Mouse (Mus musculus): ENCODE measurements around the gene Smoc2. TPM values are rescaled to one million over a fixed set of nuclear protein-coding genes. Genes with fewer than 3 reads are reported as not detected.

The Smoc2 gene
- total and polyA plus RNA-seq, 3 experiments, result 0.34 TPM; not detected in 2

DNA sequence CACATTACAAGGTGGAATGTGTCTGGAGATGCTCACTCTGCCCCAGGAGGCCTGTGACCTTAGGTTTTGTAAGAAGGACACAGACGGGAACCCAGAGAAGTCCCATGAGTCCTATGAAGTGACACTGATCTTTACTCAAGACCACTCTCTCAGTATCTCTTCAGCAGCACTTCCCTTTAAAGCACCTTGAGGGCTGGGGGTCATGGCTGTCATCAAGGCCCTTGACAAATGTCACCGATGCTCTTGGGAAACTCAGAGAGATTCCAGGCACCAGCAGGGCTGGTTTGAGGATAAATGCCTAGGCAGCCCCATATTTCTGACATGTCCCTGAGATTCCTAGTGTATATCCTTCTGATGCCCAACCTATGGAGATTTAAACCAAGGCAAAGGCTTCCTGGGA lies 113.1 kb downstream of the Smoc2 start:
- no peak overlapping the region for H3K27ac ChIP-seq (ENCODE audit: insufficient read depth, low read depth)

DNA sequence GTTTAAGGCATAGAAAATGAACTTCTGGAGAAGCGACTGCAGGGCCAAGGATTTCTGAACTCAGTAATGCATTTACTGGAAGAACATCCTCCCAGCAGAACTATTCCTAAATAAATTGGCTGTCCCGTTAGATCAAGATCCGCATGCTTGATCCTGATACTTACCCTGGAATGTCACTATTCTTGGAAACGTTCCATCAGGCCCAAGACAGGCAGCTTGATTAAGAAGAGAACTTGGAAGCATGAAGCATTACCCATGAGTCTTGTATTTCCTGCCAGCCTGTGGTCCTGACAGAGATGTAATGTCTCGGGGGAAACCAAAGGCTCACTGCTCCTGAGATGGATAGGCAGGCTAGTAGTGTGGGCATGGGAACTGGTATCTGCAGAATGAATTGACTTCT lies 115.6 kb downstream of the Smoc2 start:
- in situ Hi-C loops (cut with MboI; ENCODE audit: low pct_ligation_motif_present, low pct_unique_long_range_greater_than_20kb, low sequenced_read_pairs), result no loop called here
- H3K4me1 ChIP-seq (ENCODE audit: control insufficient read depth in 1 of 2, insufficient read depth in 2 of 2), result peaks cover 0 to 8% of the 10 kb centered on the region in 2 experiments; a peak in 2 of 4 replicates

More for the DNA sequence above, 113.1 kb downstream of the Smoc2 start:
- in situ Hi-C loops (cut with MboI; ENCODE audit: low pct_ligation_motif_present, low pct_unique_long_range_greater_than_20kb, low sequenced_read_pairs), result no loop called here
- DNase-seq (ENCODE audit: extremely low read depth), result no peak
- dilution Hi-C loops (cut with MboI; ENCODE audit: extremely low pct_ligation_motif_present, extremely low pct_unique_long_range_greater_than_20kb, low sequenced_read_pairs), result no loop called here
- H3K79me2 ChIP-seq (replicated peaks; ENCODE audit: control insufficient read depth, extremely low read depth, insufficient read depth, poor library complexity, severe bottlenecking), result no peaks in the 10 kb centered on the region
- H3K4me1 ChIP-seq (ENCODE audit: control insufficient read depth in 1 of 2, insufficient read depth in 2 of 2), result peaks cover 0 to 8% of the 10 kb centered on the region in 2 experiments; a peak in 2 of 4 replicates
- no peak overlapping the region for H3K4me3 ChIP-seq (replicated peaks in 1 of 3; ENCODE audit: low read depth in 2 of 3, low read length in 2 of 3, poor library complexity in 1 of 3)
- H3K9me3 ChIP-seq (replicated peaks; ENCODE audit: low read length), result no peaks in the 10 kb centered on the region
- H3K27me3 ChIP-seq (replicated peaks), result peaks cover 10% of the 10 kb centered on the region
- no peaks in the 10 kb centered on the region for H3K36me3 ChIP-seq (replicated peaks in 1 of 2; ENCODE audit: control insufficient read depth in 1 of 2, insufficient read depth in 1 of 2, low read length in 1 of 2)
- no peak overlapping the region for H3K9ac ChIP-seq (ENCODE audit: insufficient read depth, low read depth)
- H3K4me2 ChIP-seq (ENCODE audit: insufficient read depth, low read depth, poor library complexity, severe bottlenecking), result no peak overlapping the region
- TF ChIP-seq ZC3H11A (IDR thresholded peaks at IDR 0.05; ENCODE audit: low read depth, low read length) (no peak), CHD1 (IDR thresholded peaks at IDR 0.05; ENCODE audit: low read depth, low read length) (no peak), GABPA (IDR thresholded peaks at IDR 0.05; ENCODE audit: insufficient replicate concordance, low read depth, low read length) (no peak), ZMIZ1 (IDR thresholded peaks at IDR 0.05; ENCODE audit: low read depth, low read length) (no peak), UBTF (IDR thresholded peaks at IDR 0.05; ENCODE audit: low read depth, low read length) (no peak), CHD2 (IDR thresholded peaks at IDR 0.05; ENCODE audit: low read length) (no peak), MEF2A (IDR thresholded peaks at IDR 0.05; ENCODE audit: borderline replicate concordance, low read depth, low read length) (no peak), MAZ (IDR thresholded peaks at IDR 0.05; ENCODE audit: low read depth, low read length) (no peak), RAD21 (IDR thresholded peaks at IDR 0.05; ENCODE audit: low read depth, low read length) (no peak), RCOR1 (conservative IDR thresholded peaks at IDR 0.05; ENCODE audit: low read depth, low read length) (no peak), POLR2AphosphoS2 (IDR thresholded peaks at IDR 0.05; ENCODE audit: low read depth, low read length) (no peak), BHLHE40 (IDR thresholded peaks at IDR 0.05; ENCODE audit: low read depth, low read length) (no peak), MAX (IDR thresholded peaks at IDR 0.05; ENCODE audit: low read length) (no peak), CTCF (conservative IDR thresholded peaks at IDR 0.05 in 1 of 2, IDR thresholded peaks at IDR 0.05 in 1 of 2; ENCODE audit: low read depth in 2 of 2, low read length in 2 of 2) (no peak), TCF12 (IDR thresholded peaks at IDR 0.05; ENCODE audit: low read depth, low read length) (no peak), IRF4 (IDR thresholded peaks at IDR 0.05; ENCODE audit: low read depth, low read length) (no peak), NRF1 (IDR thresholded peaks at IDR 0.05; ENCODE audit: low read depth, low read length) (no peak), SIN3A (IDR thresholded peaks at IDR 0.05; ENCODE audit: low read length) (no peak), KAT2A (IDR thresholded peaks at IDR 0.05; ENCODE audit: insufficient replicate concordance, low read length) (no peak)

More for the DNA sequence above, 115.6 kb downstream of the Smoc2 start:
- no peak overlapping the region for H3K9ac ChIP-seq (ENCODE audit: insufficient read depth, low read depth)
- peaks cover 16% of the 10 kb centered on the region for H3K27me3 ChIP-seq (replicated peaks)
- no peak overlapping the region for H3K4me3 ChIP-seq (replicated peaks in 1 of 3; ENCODE audit: low read depth in 2 of 3, low read length in 2 of 3, poor library complexity in 1 of 3)
- no peak overlapping the region for H3K4me2 ChIP-seq (ENCODE audit: insufficient read depth, low read depth, poor library complexity, severe bottlenecking)
- dilution Hi-C loops (cut with MboI; ENCODE audit: extremely low pct_ligation_motif_present, extremely low pct_unique_long_range_greater_than_20kb, low sequenced_read_pairs), result no loop called here
- TF ChIP-seq MAX (IDR thresholded peaks at IDR 0.05; ENCODE audit: low read length), result no peak
- TF ChIP-seq PAX5 (IDR thresholded peaks at IDR 0.05; ENCODE audit: low read length), result no peak
- no peak for TF ChIP-seq BHLHE40 (IDR thresholded peaks at IDR 0.05; ENCODE audit: low read depth, low read length)
- no peak for TF ChIP-seq RAD21 (IDR thresholded peaks at IDR 0.05; ENCODE audit: low read depth, low read length)
- no peak for TF ChIP-seq UBTF (IDR thresholded peaks at IDR 0.05; ENCODE audit: low read depth, low read length)
- TF ChIP-seq KAT2A (IDR thresholded peaks at IDR 0.05; ENCODE audit: insufficient replicate concordance, low read length), result no peak
- no peak overlapping the region for H3K27ac ChIP-seq (ENCODE audit: insufficient read depth, low read depth)
- no peak for DNase-seq (ENCODE audit: extremely low read depth)
- H3K9me3 ChIP-seq (replicated peaks; ENCODE audit: low read length), result no peaks in the 10 kb centered on the region
- H3K79me2 ChIP-seq (replicated peaks; ENCODE audit: control insufficient read depth, extremely low read depth, insufficient read depth, poor library complexity, severe bottlenecking), result no peaks in the 10 kb centered on the region
- no peaks in the 10 kb centered on the region for H3K36me3 ChIP-seq (replicated peaks in 1 of 2; ENCODE audit: control insufficient read depth in 1 of 2, insufficient read depth in 1 of 2, low read length in 1 of 2)

Measured in CH12.LX (cell line).